Mouse (Mus musculus): ENCODE data around the gene Tmem150c.
A peak's percentile ranks its signal among the peaks of the same experiment; 100 is the strongest.

Gene Tmem150c

GRCm38 (mm10) chr5:100097967-100098366 lies 61.6 kb downstream of the Tmem150c start:
- no peak for DNase-seq (ENCODE audit: low spot score)

- DNase-seq (ENCODE audit: low spot score): no peak
Measured at GRCm38 (mm10) chr5:100096955-100097354, 62.7 kb downstream of the Tmem150c start.

GRCm38 (mm10) chr5:100091602-100092001 lies 68.0 kb downstream of the Tmem150c start:
- no peak for DNase-seq (ENCODE audit: low spot score)

GRCm38 (mm10) chr5:100091263-100091594 lies 68.4 kb downstream of the Tmem150c start:
- no peak for DNase-seq (ENCODE audit: low spot score)

GRCm38 (mm10) chr5:100090515-100091262 lies 68.9 kb downstream of the Tmem150c start:
- no peak for DNase-seq (ENCODE audit: low spot score)

GRCm38 (mm10) chr5:100085097-100085496 lies 74.5 kb downstream of the Tmem150c start:
- no peak for DNase-seq (ENCODE audit: low spot score)

GRCm38 (mm10) chr5:100083953-100084562 lies 75.5 kb downstream of the Tmem150c start:
- no peak for DNase-seq (ENCODE audit: low spot score)

GRCm38 (mm10) chr5:100082006-100082405 lies 77.6 kb downstream of the Tmem150c start:
- no peak for DNase-seq (ENCODE audit: low spot score)

- no peak for DNase-seq (ENCODE audit: low spot score)
Measured at GRCm38 (mm10) chr5:100079931-100080275, 79.7 kb downstream of the Tmem150c start.

- peak; percentile 54 for DNase-seq (ENCODE audit: low spot score)
Measured at GRCm38 (mm10) chr5:100079040-100079930, 80.3 kb downstream of the Tmem150c start.

- no peak for DNase-seq (ENCODE audit: low spot score)
Measured at GRCm38 (mm10) chr5:100074571-100074970, 85.0 kb downstream of the Tmem150c start.

- DNase-seq (ENCODE audit: low spot score): no peak
Measured at GRCm38 (mm10) chr5:100072557-100072956, 87.1 kb downstream of the Tmem150c start.

GRCm38 (mm10) chr5:100071541-100071940 lies 88.1 kb downstream of the Tmem150c start:
- DNase-seq (ENCODE audit: low spot score): no peak

- peak; percentile 91 for DNase-seq (ENCODE audit: low spot score)
Measured at GRCm38 (mm10) chr5:100070255-100070654, 89.4 kb downstream of the Tmem150c start.

GRCm38 (mm10) chr5:100069526-100069925 lies 90.1 kb downstream of the Tmem150c start:
- DNase-seq (ENCODE audit: low spot score): no peak

GRCm38 (mm10) chr5:100067579-100067978 lies 92.0 kb downstream of the Tmem150c start:
- no peak for DNase-seq (ENCODE audit: low spot score)

- peak; percentile 61 for DNase-seq (ENCODE audit: low spot score)
Measured at GRCm38 (mm10) chr5:100060876-100061275, 98.7 kb downstream of the Tmem150c start.

- DNase-seq (ENCODE audit: low spot score): no peak
Measured at GRCm38 (mm10) chr5:100059326-100059725, 100.3 kb downstream of the Tmem150c start.

GRCm38 (mm10) chr5:100058729-100059128 lies 100.9 kb downstream of the Tmem150c start:
- no peak for DNase-seq (ENCODE audit: low spot score)

GRCm38 (mm10) chr5:100057461-100058209 lies 102.0 kb downstream of the Tmem150c start:
- no peak for DNase-seq (ENCODE audit: low spot score)

GRCm38 (mm10) chr5:100055866-100056369 lies 103.7 kb downstream of the Tmem150c start:
- DNase-seq (ENCODE audit: low spot score): no peak
